Mouse (Mus musculus): ENCODE measurements around the gene Cabp4. TPM values are rescaled to one million over a fixed set of nuclear protein-coding genes. Genes with fewer than 3 reads are reported as not detected.

Cabp4 gene
- polyA plus RNA-seq (2012; rRNA removed): 0.16 and 0.29 TPM in 2 replicates

- no peaks in the 10 kb centered on the region for H3K27me3 ChIP-seq (ENCODE audit: control insufficient read depth, insufficient read depth, low read length)
- H3K4me3 ChIP-seq (ENCODE audit: control insufficient read depth, low read depth, low read length): no peak within 1 kb of the TSS
- H3K36me3 ChIP-seq (ENCODE audit: control insufficient read depth, insufficient read depth, low read length): no peaks in the 10 kb centered on the region
- H3K4me1 ChIP-seq (ENCODE audit: control insufficient read depth, insufficient read depth, low read length): peaks cover 11% of the 10 kb centered on the region
- TF ChIP-seq POLR2A (IDR thresholded peaks at IDR 0.05; ENCODE audit: control insufficient read depth, low read depth, low read length): no peak
- TF ChIP-seq CTCF (IDR thresholded peaks at IDR 0.05; ENCODE audit: control insufficient read depth, insufficient read depth, insufficient replicate concordance, low read depth, low read length): no peak
- H3K27ac ChIP-seq (ENCODE audit: control insufficient read depth, insufficient read depth, low read depth, low read length): no peak within 1 kb of the TSS
Observed at GRCm38 (mm10) chr19:4143759-4144268, at the start of gene Cabp4. Gene Cabp4, minus strand, starts transcription at chr19:4144033.

- no peak overlapping the region for H3K27ac ChIP-seq (ENCODE audit: control insufficient read depth, insufficient read depth, low read depth, low read length)
- no peaks in the 10 kb centered on the region for H3K36me3 ChIP-seq (ENCODE audit: control insufficient read depth, insufficient read depth, low read length)
- H3K27me3 ChIP-seq (ENCODE audit: control insufficient read depth, insufficient read depth, low read length): no peaks in the 10 kb centered on the region
- no peak for TF ChIP-seq POLR2A (IDR thresholded peaks at IDR 0.05; ENCODE audit: control insufficient read depth, low read depth, low read length)
- TF ChIP-seq CTCF (IDR thresholded peaks at IDR 0.05; ENCODE audit: control insufficient read depth, insufficient read depth, insufficient replicate concordance, low read depth, low read length): no peak
- H3K4me1 ChIP-seq (ENCODE audit: control insufficient read depth, insufficient read depth, low read length): peaks cover 11% of the 10 kb centered on the region
- no peak overlapping the region for H3K4me3 ChIP-seq (ENCODE audit: control insufficient read depth, low read depth, low read length)
Observed at GRCm38 (mm10) chr19:4193129-4193528, 49.3 kb upstream of the Cabp4 start.

GRCm38 (mm10) chr19:4192251-4192985, 48.6 kb upstream of the Cabp4 start:
- Histone ChIP-seq H3K27ac (ENCODE audit: control insufficient read depth, insufficient read depth, low read depth, low read length) (peak overlapping the region; percentile 75), H3K4me1 (ENCODE audit: control insufficient read depth, insufficient read depth, low read length) (peaks cover 11% of the 10 kb centered on the region), H3K36me3 (ENCODE audit: control insufficient read depth, insufficient read depth, low read length) (no peaks in the 10 kb centered on the region), H3K27me3 (ENCODE audit: control insufficient read depth, insufficient read depth, low read length) (no peaks in the 10 kb centered on the region), H3K4me3 (ENCODE audit: control insufficient read depth, low read depth, low read length) (peak overlapping the region; percentile 91)
- TF ChIP-seq POLR2A (IDR thresholded peaks at IDR 0.05; ENCODE audit: control insufficient read depth, low read depth, low read length) (no peak), CTCF (IDR thresholded peaks at IDR 0.05; ENCODE audit: control insufficient read depth, insufficient read depth, insufficient replicate concordance, low read depth, low read length) (no peak)

- no peaks in the 10 kb centered on the region for H3K27me3 ChIP-seq (ENCODE audit: control insufficient read depth, insufficient read depth, low read length)
- H3K4me1 ChIP-seq (ENCODE audit: control insufficient read depth, insufficient read depth, low read length): peaks cover 11% of the 10 kb centered on the region
- peak within 1 kb of the TSS; percentile 91 for H3K4me3 ChIP-seq (ENCODE audit: control insufficient read depth, low read depth, low read length)
- TF ChIP-seq CTCF (IDR thresholded peaks at IDR 0.05; ENCODE audit: control insufficient read depth, insufficient read depth, insufficient replicate concordance, low read depth, low read length) (peak; percentile 62), POLR2A (IDR thresholded peaks at IDR 0.05; ENCODE audit: control insufficient read depth, low read depth, low read length) (peak; percentile 76)
- peak within 1 kb of the TSS; percentile 75 for H3K27ac ChIP-seq (ENCODE audit: control insufficient read depth, insufficient read depth, low read depth, low read length)
- no peaks in the 10 kb centered on the region for H3K36me3 ChIP-seq (ENCODE audit: control insufficient read depth, insufficient read depth, low read length)
Observed at GRCm38 (mm10) chr19:4191528-4192250, 47.9 kb upstream of the Cabp4 start, which contains the start of gene Ppp1ca. Gene Ppp1ca, plus strand, starts transcription at chr19:4192065.

- Histone ChIP-seq H3K27ac (ENCODE audit: control insufficient read depth, insufficient read depth, low read depth, low read length) (peak within 1 kb of the TSS; percentile 75), H3K36me3 (ENCODE audit: control insufficient read depth, insufficient read depth, low read length) (no peaks in the 10 kb centered on the region), H3K27me3 (ENCODE audit: control insufficient read depth, insufficient read depth, low read length) (no peaks in the 10 kb centered on the region), H3K4me1 (ENCODE audit: control insufficient read depth, insufficient read depth, low read length) (peaks cover 11% of the 10 kb centered on the region), H3K4me3 (ENCODE audit: control insufficient read depth, low read depth, low read length) (peak within 1 kb of the TSS; percentile 91)
- no peak for TF ChIP-seq CTCF (IDR thresholded peaks at IDR 0.05; ENCODE audit: control insufficient read depth, insufficient read depth, insufficient replicate concordance, low read depth, low read length)
- no peak for TF ChIP-seq POLR2A (IDR thresholded peaks at IDR 0.05; ENCODE audit: control insufficient read depth, low read depth, low read length)
Observed at GRCm38 (mm10) chr19:4190831-4191334, 47.0 kb upstream of the Cabp4 start, which contains the start of gene Tbc1d10c. Gene Tbc1d10c, minus strand, starts transcription at chr19:4191284.

- no peak for TF ChIP-seq POLR2A (IDR thresholded peaks at IDR 0.05; ENCODE audit: control insufficient read depth, low read depth, low read length)
- TF ChIP-seq CTCF (IDR thresholded peaks at IDR 0.05; ENCODE audit: control insufficient read depth, insufficient read depth, insufficient replicate concordance, low read depth, low read length): no peak
Observed at GRCm38 (mm10) chr19:4189051-4189620, 45.3 kb upstream of the Cabp4 start.

More at GRCm38 (mm10) chr19:4189051-4189620, 45.3 kb upstream of the Cabp4 start:
- Histone ChIP-seq H3K27ac (ENCODE audit: control insufficient read depth, insufficient read depth, low read depth, low read length) (no peak overlapping the region), H3K4me1 (ENCODE audit: control insufficient read depth, insufficient read depth, low read length) (peaks cover 13% of the 10 kb centered on the region), H3K27me3 (ENCODE audit: control insufficient read depth, insufficient read depth, low read length) (no peaks in the 10 kb centered on the region), H3K36me3 (ENCODE audit: control insufficient read depth, insufficient read depth, low read length) (no peaks in the 10 kb centered on the region), H3K4me3 (ENCODE audit: control insufficient read depth, low read depth, low read length) (no peak overlapping the region)

Data from testis, adult 2 months (tissue).